Mouse (Mus musculus) ES-CJ7 (cell line): ENCODE data around the gene C1qtnf12.

Experiments
- DNase-seq: peaks from one replicate; pipeline ENCODE4 v3.0.0; 2011; ENCODE audit warnings: low read depth, low spot score

The C1qtnf12 gene

GRCm38 (mm10) chr4:155993606-155994005 is 31.5 kb downstream of the C1qtnf12 start:
- no peak for DNase-seq

GRCm38 (mm10) chr4:156004109-156004508 is 42.0 kb downstream of the C1qtnf12 start:
- no peak for DNase-seq

GRCm38 (mm10) chr4:156008369-156008768 is 46.3 kb downstream of the C1qtnf12 start:
- no peak for DNase-seq

- DNase-seq: no peak
Observed at GRCm38 (mm10) chr4:156013637-156014036, 51.5 kb downstream of the C1qtnf12 start, which contains the start of gene Tnfrsf4. Gene Tnfrsf4 (plus strand): TSS chr4:156013843.

- DNase-seq: no peak
Observed at GRCm38 (mm10) chr4:156014436-156014835, 52.3 kb downstream of the C1qtnf12 start.
